Mouse (Mus musculus): Measurements from ENCODE around the gene Fryl. TPM values are rescaled to one million over a fixed set of nuclear protein-coding genes. Genes with fewer than 3 reads are reported as not detected.

Fryl gene
- polyA plus RNA-seq, 1 experiment = 29.9 TPM

GRCm38 (mm10) chr5:73292502-73293457 is 36.4 kb upstream of the Fryl start, which contains the start of gene Ociad1:
TSS of gene Ociad1 (plus strand) at chr5:73292784.
- DNase-seq = peak; percentile 98
- H3K27me3 ChIP-seq (replicated peaks; ENCODE audit: control insufficient read depth, insufficient read depth, low read length) = no peaks in the 10 kb centered on the region
- H3K4me1 ChIP-seq (ENCODE audit: control insufficient read depth, insufficient read depth, low read length) = peaks cover 3% of the 10 kb centered on the region; the same call in 1 of the 2 replicates
- TF ChIP-seq POLR2A (IDR thresholded peaks at IDR 0.05; ENCODE audit: low read depth, low read length) = peak; percentile 87
- 0 out of 2 replicates have a peak, but pooled peaks have one; percentile 1 for TF ChIP-seq CTCF (conservative IDR thresholded peaks at IDR 0.05; ENCODE audit: insufficient read depth, insufficient read length, low read depth, low read length)
- peak within 1 kb of the TSS; percentile 91 for H3K27ac ChIP-seq (ENCODE audit: insufficient read depth, low read depth, low read length)
- peak within 1 kb of the TSS; percentile 97 for H3K4me3 ChIP-seq (ENCODE audit: insufficient read depth, low read depth, low read length)
- under 1% methylated on average over 58 of the region's 58 CpGs for WGBS
- H3K36me3 ChIP-seq (ENCODE audit: control insufficient read depth, insufficient read depth, low read length) = peaks cover 3% of the 10 kb centered on the region

DNA sequence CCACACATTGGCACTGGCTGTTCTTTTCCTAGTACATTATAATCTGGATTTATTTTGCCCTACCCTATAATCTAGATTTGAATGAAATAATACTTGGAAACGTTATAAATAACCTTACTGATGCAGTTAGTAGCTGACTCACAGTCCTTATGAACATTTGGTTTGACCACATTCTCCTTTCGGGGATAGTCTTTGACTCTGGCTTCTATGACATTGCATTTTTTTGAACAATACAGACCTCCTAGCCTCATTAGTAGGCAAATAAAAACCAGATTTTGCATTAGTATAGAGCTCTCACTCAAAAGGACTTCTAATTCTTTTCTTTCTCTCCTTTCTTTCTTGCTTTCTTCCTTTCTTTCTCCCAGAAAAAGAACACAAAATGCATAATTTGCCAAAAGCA is 33.5 kb upstream of the Fryl start:
- H3K27ac ChIP-seq (ENCODE audit: insufficient read depth, low read depth, low read length) = no peak overlapping the region
- H3K4me1 ChIP-seq (ENCODE audit: control insufficient read depth, insufficient read depth, low read length) = peaks cover 3% of the 10 kb centered on the region; the same call in 1 of the 2 replicates
- no peak for DNase-seq
- 69% methylated on average over 2 of the region's 2 CpGs for WGBS
- H3K4me3 ChIP-seq (ENCODE audit: insufficient read depth, low read depth, low read length) = no peak overlapping the region
- no peaks in the 10 kb centered on the region for H3K27me3 ChIP-seq (replicated peaks; ENCODE audit: control insufficient read depth, insufficient read depth, low read length)
- TF ChIP-seq CTCF (conservative IDR thresholded peaks at IDR 0.05; ENCODE audit: insufficient read depth, insufficient read length, low read depth, low read length) = no peak
- TF ChIP-seq POLR2A (IDR thresholded peaks at IDR 0.05; ENCODE audit: low read depth, low read length) = no peak
- H3K36me3 ChIP-seq (ENCODE audit: control insufficient read depth, insufficient read depth, low read length) = no peaks in the 10 kb centered on the region

GRCm38 (mm10) chr5:73286603-73287002 is 30.2 kb upstream of the Fryl start:
- H3K4me3 ChIP-seq (ENCODE audit: insufficient read depth, low read depth, low read length) = no peak overlapping the region
- DNase-seq = peak; percentile 14
- no peaks in the 10 kb centered on the region for H3K27me3 ChIP-seq (replicated peaks; ENCODE audit: control insufficient read depth, insufficient read depth, low read length)
- H3K27ac ChIP-seq (ENCODE audit: insufficient read depth, low read depth, low read length) = no peak overlapping the region
- H3K36me3 ChIP-seq (ENCODE audit: control insufficient read depth, insufficient read depth, low read length) = no peaks in the 10 kb centered on the region
- WGBS = 45% methylated on average over 5 of the region's 5 CpGs
- H3K4me1 ChIP-seq (ENCODE audit: control insufficient read depth, insufficient read depth, low read length) = no peaks in the 10 kb centered on the region
- TF ChIP-seq POLR2A (IDR thresholded peaks at IDR 0.05; ENCODE audit: low read depth, low read length) (no peak), CTCF (conservative IDR thresholded peaks at IDR 0.05; ENCODE audit: insufficient read depth, insufficient read length, low read depth, low read length) (no peak)

- Histone ChIP-seq H3K4me1 (ENCODE audit: control insufficient read depth, insufficient read depth, low read length) (no peaks in the 10 kb centered on the region), H3K27ac (ENCODE audit: insufficient read depth, low read depth, low read length) (no peak overlapping the region), H3K4me3 (ENCODE audit: insufficient read depth, low read depth, low read length) (no peak overlapping the region), H3K27me3 (replicated peaks; ENCODE audit: control insufficient read depth, insufficient read depth, low read length) (no peaks in the 10 kb centered on the region), H3K36me3 (ENCODE audit: control insufficient read depth, insufficient read depth, low read length) (no peaks in the 10 kb centered on the region)
- TF ChIP-seq POLR2A (IDR thresholded peaks at IDR 0.05; ENCODE audit: low read depth, low read length) = no peak
- TF ChIP-seq CTCF (conservative IDR thresholded peaks at IDR 0.05; ENCODE audit: insufficient read depth, insufficient read length, low read depth, low read length) = no peak
- WGBS = 90% methylated on average over 3 of the region's 3 CpGs
- DNase-seq = no peak
These were observed 29.1 kb upstream of the Fryl start for GRCm38 (mm10) chr5:73285470-73285978.

GRCm38 (mm10) chr5:73284046-73284445 is 27.6 kb upstream of the Fryl start:
- no peaks in the 10 kb centered on the region for H3K36me3 ChIP-seq (ENCODE audit: control insufficient read depth, insufficient read depth, low read length)
- no peak for TF ChIP-seq CTCF (conservative IDR thresholded peaks at IDR 0.05; ENCODE audit: insufficient read depth, insufficient read length, low read depth, low read length)
- no peak for TF ChIP-seq POLR2A (IDR thresholded peaks at IDR 0.05; ENCODE audit: low read depth, low read length)
- H3K27ac ChIP-seq (ENCODE audit: insufficient read depth, low read depth, low read length) = no peak overlapping the region
- H3K4me3 ChIP-seq (ENCODE audit: insufficient read depth, low read depth, low read length) = no peak overlapping the region
- H3K4me1 ChIP-seq (ENCODE audit: control insufficient read depth, insufficient read depth, low read length) = 0 out of 2 replicates have a peak, but pooled peaks cover 3% of the 10 kb centered on the region
- no peaks in the 10 kb centered on the region for H3K27me3 ChIP-seq (replicated peaks; ENCODE audit: control insufficient read depth, insufficient read depth, low read length)
- no peak for DNase-seq

DNA sequence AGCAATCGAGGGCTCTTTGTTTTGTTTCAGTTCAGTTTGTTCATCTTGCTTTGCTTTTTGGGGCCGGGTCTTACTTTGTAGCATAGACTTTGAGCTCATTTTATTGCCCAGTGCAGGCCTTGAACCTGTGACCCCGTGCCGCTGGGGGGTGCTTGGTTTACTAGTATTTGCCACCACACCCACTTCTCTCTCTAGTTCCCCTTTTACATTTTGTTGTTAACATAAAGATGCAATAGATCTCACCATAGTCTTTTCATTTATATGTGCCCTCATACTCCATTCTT is 24.1 kb upstream of the Fryl start:
- no peaks in the 10 kb centered on the region for H3K36me3 ChIP-seq (ENCODE audit: control insufficient read depth, insufficient read depth, low read length)
- 55% methylated on average over 4 of the region's 4 CpGs for WGBS
- no peak for TF ChIP-seq CTCF (conservative IDR thresholded peaks at IDR 0.05; ENCODE audit: insufficient read depth, insufficient read length, low read depth, low read length)
- TF ChIP-seq POLR2A (IDR thresholded peaks at IDR 0.05; ENCODE audit: low read depth, low read length) = no peak
- no peak for DNase-seq
- H3K27ac ChIP-seq (ENCODE audit: insufficient read depth, low read depth, low read length) = no peak overlapping the region
- 0 out of 2 replicates have a peak, but pooled peaks cover 3% of the 10 kb centered on the region for H3K4me1 ChIP-seq (ENCODE audit: control insufficient read depth, insufficient read depth, low read length)
- no peaks in the 10 kb centered on the region for H3K27me3 ChIP-seq (replicated peaks; ENCODE audit: control insufficient read depth, insufficient read depth, low read length)
- H3K4me3 ChIP-seq (ENCODE audit: insufficient read depth, low read depth, low read length) = no peak overlapping the region

Measured in kidney, adult 2 months (tissue).